Mouse (Mus musculus): Measurements from ENCODE around the gene Gm29797.

The Gm29797 gene

GRCm38 (mm10) chr2:181696801-181697420, 40.1 kb downstream of the Gm29797 start:
- no peak for DNase-seq (ENCODE audit: low spot score)

GRCm38 (mm10) chr2:181698241-181698640, 41.4 kb downstream of the Gm29797 start, which contains the start of gene Lkaaear1:
Gene Lkaaear1 (minus strand): TSS chr2:181698442.
- no peak for DNase-seq (ENCODE audit: low spot score)

- DNase-seq (ENCODE audit: low spot score), result peak; percentile 36
These were observed 49.8 kb downstream of the Gm29797 start for GRCm38 (mm10) chr2:181706668-181707067.

All from T-cell, adult 2 months (primary cell).